Mouse (Mus musculus): ENCODE measurements around the gene Tmem167.

Gene Tmem167

GRCm38 (mm10) chr13:90182262-90182661, 93.3 kb downstream of the Tmem167 start:
- no peak for DNase-seq (ENCODE audit: low read depth, low spot score)

GRCm38 (mm10) chr13:90183536-90183935, 94.6 kb downstream of the Tmem167 start:
- no peak for DNase-seq (ENCODE audit: low read depth, low spot score)

- DNase-seq (ENCODE audit: low read depth, low spot score), result no peak
These were observed 97.8 kb downstream of the Tmem167 start for GRCm38 (mm10) chr13:90186694-90187093.

- no peak for DNase-seq (ENCODE audit: low read depth, low spot score)
These were observed 99.1 kb downstream of the Tmem167 start for GRCm38 (mm10) chr13:90188021-90188420.

- DNase-seq (ENCODE audit: low read depth, low spot score), result no peak
These were observed 102.9 kb downstream of the Tmem167 start for GRCm38 (mm10) chr13:90191794-90192193.

All from retina, adult 2 months (tissue).